Mouse (Mus musculus): Measurements from ENCODE around the gene Mybph. TPM values are rescaled to one million over a fixed set of nuclear protein-coding genes. Genes with fewer than 3 reads are reported as not detected.

Gene Mybph
- polyA plus RNA-seq, 1 experiment from 2014 or later = 1.6 TPM

GRCm38 (mm10) chr1:134168985-134169697 lies 24.1 kb upstream of the Mybph start:
- Histone ChIP-seq H3K4me2 (replicated peaks; ENCODE audit: low read depth) (no peak overlapping the region), H3K9ac (ENCODE audit: low read length) (no peak overlapping the region), H3K4me1 (replicated peaks; ENCODE audit: control insufficient read depth, insufficient read depth) (no peaks in the 10 kb centered on the region), H3K36me3 (ENCODE audit: control insufficient read depth, insufficient read depth, low read length) (no peaks in the 10 kb centered on the region), H3K27ac (replicated peaks) (peak overlapping the region; percentile 49), H3K27me3 (ENCODE audit: control insufficient read depth, insufficient read depth, low read length) (no peaks in the 10 kb centered on the region), H3K4me3 (ENCODE audit: low read depth, low read length) (no peak overlapping the region), H3K9me3 (ENCODE audit: control insufficient read depth, low read length) (no peaks in the 10 kb centered on the region)
- 71% methylated on average over 8 of the region's 8 CpGs for WGBS
- DNase-seq (ENCODE audit: low spot score) (no peak), ATAC-seq (ENCODE audit: low FRiP score, low TSS enrichment) (peak; percentile 80)
- no peak for TF ChIP-seq EP300 (optimal IDR thresholded peaks at IDR 0.05)
- TF ChIP-seq CTCF (IDR thresholded peaks at IDR 0.05; ENCODE audit: low read depth) = no peak

GRCm38 (mm10) chr1:134173081-134173480 lies 20.2 kb upstream of the Mybph start:
- 0 out of 2 replicates have a peak overlapping the region, but pooled peaks have one; percentile 18 for H3K27ac ChIP-seq (replicated peaks)
- no peaks in the 10 kb centered on the region for H3K36me3 ChIP-seq (ENCODE audit: control insufficient read depth, insufficient read depth, low read length)
- H3K9ac ChIP-seq (ENCODE audit: low read length) = no peak overlapping the region
- no peak for DNase-seq (ENCODE audit: low spot score)
- no peaks in the 10 kb centered on the region for H3K27me3 ChIP-seq (ENCODE audit: control insufficient read depth, insufficient read depth, low read length)
- no peaks in the 10 kb centered on the region for H3K9me3 ChIP-seq (ENCODE audit: control insufficient read depth, low read length)
- TF ChIP-seq CTCF (IDR thresholded peaks at IDR 0.05; ENCODE audit: low read depth) (no peak), EP300 (optimal IDR thresholded peaks at IDR 0.05) (no peak)
- H3K4me2 ChIP-seq (replicated peaks; ENCODE audit: low read depth) = no peak overlapping the region
- H3K4me1 ChIP-seq (replicated peaks; ENCODE audit: control insufficient read depth, insufficient read depth) = no peaks in the 10 kb centered on the region
- H3K4me3 ChIP-seq (ENCODE audit: low read depth, low read length) = no peak overlapping the region
- WGBS = 48% methylated on average over 7 of the region's 7 CpGs
- no peak for ATAC-seq (ENCODE audit: low FRiP score, low TSS enrichment)

- Histone ChIP-seq H3K27me3 (ENCODE audit: control insufficient read depth, insufficient read depth, low read length) (no peaks in the 10 kb centered on the region), H3K4me1 (replicated peaks; ENCODE audit: control insufficient read depth, insufficient read depth) (no peaks in the 10 kb centered on the region), H3K4me3 (ENCODE audit: low read depth, low read length) (no peak overlapping the region), H3K9me3 (ENCODE audit: control insufficient read depth, low read length) (no peaks in the 10 kb centered on the region), H3K27ac (replicated peaks) (no peak overlapping the region), H3K36me3 (ENCODE audit: control insufficient read depth, insufficient read depth, low read length) (no peaks in the 10 kb centered on the region), H3K9ac (ENCODE audit: low read length) (no peak overlapping the region), H3K4me2 (replicated peaks; ENCODE audit: low read depth) (no peak overlapping the region)
- ATAC-seq (ENCODE audit: low FRiP score, low TSS enrichment) = no peak
- TF ChIP-seq EP300 (optimal IDR thresholded peaks at IDR 0.05) (no peak), CTCF (IDR thresholded peaks at IDR 0.05; ENCODE audit: low read depth) (no peak)
- WGBS = 69% methylated on average over 5 of the region's 5 CpGs
- no peak for DNase-seq (ENCODE audit: low spot score)
These were observed 15.3 kb upstream of the Mybph start for GRCm38 (mm10) chr1:134177976-134178375.

- H3K4me3 ChIP-seq (ENCODE audit: low read depth, low read length) = no peak within 1 kb of the TSS
- ATAC-seq (ENCODE audit: low FRiP score, low TSS enrichment) (0 out of 2 replicates have a peak, but pooled peaks have one; percentile 30), DNase-seq (ENCODE audit: low spot score) (no peak)
- no peak within 1 kb of the TSS for H3K27ac ChIP-seq (replicated peaks)
- H3K4me1 ChIP-seq (replicated peaks; ENCODE audit: control insufficient read depth, insufficient read depth) = no peaks in the 10 kb centered on the region
- H3K9ac ChIP-seq (ENCODE audit: low read length) = peak within 1 kb of the TSS; percentile 13; the same call in 1 of the 2 replicates
- H3K9me3 ChIP-seq (ENCODE audit: control insufficient read depth, low read length) = no peaks in the 10 kb centered on the region
- TF ChIP-seq EP300 (optimal IDR thresholded peaks at IDR 0.05) (no peak), CTCF (IDR thresholded peaks at IDR 0.05; ENCODE audit: low read depth) (no peak)
- no peaks in the 10 kb centered on the region for H3K36me3 ChIP-seq (ENCODE audit: control insufficient read depth, insufficient read depth, low read length)
- H3K27me3 ChIP-seq (ENCODE audit: control insufficient read depth, insufficient read depth, low read length) = no peaks in the 10 kb centered on the region
- 62% methylated on average over 4 of the region's 4 CpGs for WGBS
- H3K4me2 ChIP-seq (replicated peaks; ENCODE audit: low read depth) = no peak within 1 kb of the TSS
These were observed 11.2 kb upstream of the Mybph start, which contains the start of gene Chil1 for GRCm38 (mm10) chr1:134182025-134182424. TSS of gene Chil1 (plus strand) at chr1:134182176.

- H3K36me3 ChIP-seq (ENCODE audit: control insufficient read depth, insufficient read depth, low read length) = no peaks in the 10 kb centered on the region
- no peaks in the 10 kb centered on the region for H3K4me1 ChIP-seq (replicated peaks; ENCODE audit: control insufficient read depth, insufficient read depth)
- H3K27ac ChIP-seq (replicated peaks) = no peak overlapping the region
- 77% methylated on average over 4 of the region's 4 CpGs for WGBS
- no peak overlapping the region for H3K4me3 ChIP-seq (ENCODE audit: low read depth, low read length)
- DNase-seq (ENCODE audit: low spot score) (no peak), ATAC-seq (ENCODE audit: low FRiP score, low TSS enrichment) (no peak)
- H3K9me3 ChIP-seq (ENCODE audit: control insufficient read depth, low read length) = no peaks in the 10 kb centered on the region
- H3K27me3 ChIP-seq (ENCODE audit: control insufficient read depth, insufficient read depth, low read length) = no peaks in the 10 kb centered on the region
- TF ChIP-seq CTCF (IDR thresholded peaks at IDR 0.05; ENCODE audit: low read depth) (no peak), EP300 (optimal IDR thresholded peaks at IDR 0.05) (no peak)
- no peak overlapping the region for H3K9ac ChIP-seq (ENCODE audit: low read length)
- H3K4me2 ChIP-seq (replicated peaks; ENCODE audit: low read depth) = no peak overlapping the region
These were observed 9.2 kb upstream of the Mybph start for GRCm38 (mm10) chr1:134184089-134184488.

- no peaks in the 10 kb centered on the region for H3K27me3 ChIP-seq (ENCODE audit: control insufficient read depth, insufficient read depth, low read length)
- TF ChIP-seq CTCF (IDR thresholded peaks at IDR 0.05; ENCODE audit: low read depth) = no peak
- no peak for TF ChIP-seq EP300 (optimal IDR thresholded peaks at IDR 0.05)
- ATAC-seq (ENCODE audit: low FRiP score, low TSS enrichment) (no peak), DNase-seq (ENCODE audit: low spot score) (no peak)
- H3K4me3 ChIP-seq (ENCODE audit: low read depth, low read length) = no peak overlapping the region
- H3K27ac ChIP-seq (replicated peaks) = no peak overlapping the region
- no peaks in the 10 kb centered on the region for H3K4me1 ChIP-seq (replicated peaks; ENCODE audit: control insufficient read depth, insufficient read depth)
- H3K4me2 ChIP-seq (replicated peaks; ENCODE audit: low read depth) = no peak overlapping the region
- H3K36me3 ChIP-seq (ENCODE audit: control insufficient read depth, insufficient read depth, low read length) = no peaks in the 10 kb centered on the region
- H3K9me3 ChIP-seq (ENCODE audit: control insufficient read depth, low read length) = no peaks in the 10 kb centered on the region
- WGBS = 85% methylated on average over 5 of the region's 5 CpGs
- H3K9ac ChIP-seq (ENCODE audit: low read length) = no peak overlapping the region
These were observed 5.0 kb upstream of the Mybph start for GRCm38 (mm10) chr1:134188217-134188616.

Measured in stomach, postnatal 0 days (tissue).